Mouse (Mus musculus) kidney, postnatal 0 days (tissue): ENCODE measurements around the gene Colgalt1. TPM values are rescaled to one million over a fixed set of nuclear protein-coding genes. Genes with fewer than 3 reads are reported as not detected.

Experiments used
- ATAC-seq: fragments of 200-750 bp; cut with Nextera tagmentation; replicated peaks from 2 replicates; pipeline ENCODE4 v1.8.0; 2017; ENCODE audit warnings: low read depth, moderate number of reproducible peaks, moderate TSS enrichment, moderate library complexity; ENCODE audit not compliant: low FRiP score
- DNase-seq: peaks from one replicate; pipeline ENCODE4 v3.0.0-alpha.2; 2016; ENCODE audit warnings: low spot score
- H3K27ac ChIP-seq: fragments of 300-500 bp; sonication (generic); 2 replicates; pipeline ENCODE4 v1.5.1; 2014; ENCODE audit warnings: mild to moderate bottlenecking
- H3K27me3 ChIP-seq: fragments of 300-500 bp; sonication (generic); 2 replicates; pipeline ENCODE4 v1.6.1; 2014; ENCODE audit warnings: low read length, mixed read lengths; ENCODE audit not compliant: insufficient read depth
- H3K36me3 ChIP-seq: fragments of 300-500 bp; sonication (generic); 2 replicates; pipeline ENCODE4 v1.6.1; 2014; ENCODE audit warnings: low read length, mixed read lengths; ENCODE audit not compliant: insufficient read depth
- H3K4me1 ChIP-seq: fragments of 300-500 bp; sonication (generic); replicated peaks from 2 replicates; pipeline ENCODE4 v1.6.1; 2014; ENCODE audit warnings: antibody characterized with exemption, low read length, mixed read lengths; ENCODE audit not compliant: insufficient read depth
- H3K4me2 ChIP-seq: fragments of 300-500 bp; sonication (generic); 2 replicates; pipeline ENCODE4 v1.6.1; 2014; ENCODE audit warnings: mild to moderate bottlenecking, low read length, moderate library complexity, mixed read lengths
- H3K4me3 ChIP-seq: fragments of 300-500 bp; sonication (generic); replicated peaks from 2 replicates; pipeline ENCODE4 v1.5.1; 2014; ENCODE audit warnings: low read depth, low read length
- H3K9ac ChIP-seq: fragments of 300-500 bp; sonication (generic); 2 replicates; pipeline ENCODE4 v1.6.1; 2014; ENCODE audit warnings: low read depth, low read length
- H3K9me3 ChIP-seq: fragments of 300-500 bp; sonication (generic); replicated peaks from 2 replicates; pipeline ENCODE4 v1.6.1; 2016; ENCODE audit warnings: low read length, inconsistent platforms, mixed read lengths
- CTCF ChIP-seq: IDR thresholded peaks from 2 replicates; pipeline ENCODE4 v1.5.1; 2016; ENCODE audit warnings: antibody characterized with exemption, low read depth, mild to moderate bottlenecking, moderate library complexity
- WGBS: fragments of 180-500 bp; shearing (Covaris S2); extraction: QIAGEN DNeasy Blood & Tissue Kit; methylation state at CpG from one replicate; pipeline ENCODE4 v1.1.7; 2014; 5-methylcytosine and 5-hydroxymethylcytosine counted together
- microRNA-seq: library from miRNA; unstranded; fragments of <30 nt; microRNA quantifications from one replicate; pipeline ENCODE4, GENCODE M21; 2016
- polyA plus RNA-seq: library from polyadenylated mRNA; unstranded; fragments of >200 nt; fragmentation: Nextera tagmentation; extraction: Ambion mirVana; gene quantifications from 2 replicates; pipeline ENCODE4 v1.2.1, GENCODE M21; 2015

Colgalt1 gene
- polyA plus RNA-seq, 1 experiment from 2014 or later = 66.2 TPM

DNA sequence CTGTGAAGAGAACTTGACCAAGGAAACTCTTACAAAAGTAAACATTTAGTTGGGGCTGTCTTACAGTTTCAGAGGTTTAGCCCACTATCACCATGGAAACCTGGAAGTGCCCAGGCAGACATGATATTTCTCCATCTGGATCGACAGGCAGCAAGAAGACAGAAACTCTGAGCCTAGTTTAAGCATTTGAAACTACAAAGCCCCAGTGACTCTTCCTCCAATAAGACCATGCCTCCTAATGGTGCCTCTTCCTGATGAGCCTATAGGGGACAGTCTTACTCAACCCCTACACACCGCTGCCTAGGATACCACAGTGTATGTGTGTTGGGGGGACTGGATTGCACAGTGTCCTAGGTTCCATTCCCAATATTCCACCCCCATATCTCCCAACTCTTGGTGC is 63.3 kb downstream of the Colgalt1 start:
- Histone ChIP-seq H3K4me1 (peaks cover 16% of the 10 kb centered on the region; the same call in 1 of the 2 replicates), H3K9me3 (no peaks in the 10 kb centered on the region), H3K4me2 (no peak overlapping the region), H3K36me3 (no peaks in the 10 kb centered on the region), H3K27me3 (peaks cover 14% of the 10 kb centered on the region; the same call in 1 of the 2 replicates), H3K4me3 (no peak overlapping the region), H3K9ac (no peak overlapping the region), H3K27ac (no peak overlapping the region)
- ATAC-seq (no peak), DNase-seq (no peak)
- TF ChIP-seq CTCF = no peak
- WGBS = 73% methylated on average over 2 of the region's 2 CpGs

Small RNA genes within 50 kb of the gene (microRNA-seq; reads per million reads assigned to microRNA genes)
- not detected for gene Mir6769b

Other genes starting within 250 kb of the Colgalt1 start
- 129 and 140 TPM in 2 replicates for gene Use1, start 244.2 kb upstream of the Colgalt1 start, polyA plus RNA-seq
- 8.1 and 8.4 TPM in 2 replicates for gene Ocel1, start 239.7 kb upstream of the Colgalt1 start, polyA plus RNA-seq
- gene Nr2f6, start 229.0 kb upstream of the Colgalt1 start, polyA plus RNA-seq = 110 and 138 TPM in 2 replicates
- 18.8 and 20.4 TPM in 2 replicates for gene Ushbp1, start 215.2 kb upstream of the Colgalt1 start, polyA plus RNA-seq
- 92.3 and 96.4 TPM in 2 replicates for gene Babam1, start 214.1 kb upstream of the Colgalt1 start, polyA plus RNA-seq
- 7.9 and 9.2 TPM in 2 replicates for gene Ankle1, start 205.0 kb upstream of the Colgalt1 start, polyA plus RNA-seq
- 35.0 and 38.3 TPM in 2 replicates for gene Abhd8, start 147.3 kb upstream of the Colgalt1 start, polyA plus RNA-seq
- 242 and 245 TPM in 2 replicates for gene Mrpl34, start 146.0 kb upstream of the Colgalt1 start, polyA plus RNA-seq
- 88.0 and 93.7 TPM in 2 replicates for gene Dda1, start 141.8 kb upstream of the Colgalt1 start, polyA plus RNA-seq
- gene Ano8, start 125.0 kb upstream of the Colgalt1 start, polyA plus RNA-seq = 0.84 and 1.4 TPM in 2 replicates
- gene Gtpbp3, start 122.9 kb upstream of the Colgalt1 start, polyA plus RNA-seq = 14.5 and 14.6 TPM in 2 replicates
- 182 and 208 TPM in 2 replicates for gene Plvap, start 99.2 kb upstream of the Colgalt1 start, polyA plus RNA-seq
- 0.19 and 0.20 TPM in 2 replicates for gene Ccdc194, start 85.3 kb upstream of the Colgalt1 start, polyA plus RNA-seq
- 106 and 124 TPM in 2 replicates for gene Bst2, start 73.5 kb upstream of the Colgalt1 start, polyA plus RNA-seq
- 129 and 131 TPM in 2 replicates for gene Mvb12a, start 68.1 kb upstream of the Colgalt1 start, polyA plus RNA-seq
- gene Tmem221, start 52.1 kb upstream of the Colgalt1 start, polyA plus RNA-seq = 17.1 and 19.1 TPM in 2 replicates
- 0.13 and 0.20 TPM in 2 replicates for gene Nxnl1, start 44.4 kb upstream of the Colgalt1 start, polyA plus RNA-seq
- 50.5 and 53.7 TPM in 2 replicates for gene Slc27a1, start 42.1 kb upstream of the Colgalt1 start, polyA plus RNA-seq
- gene Pgls, start 18.8 kb upstream of the Colgalt1 start, polyA plus RNA-seq = 279 and 296 TPM in 2 replicates
- 2.5 and 2.8 TPM in 2 replicates for gene Fam129c, start 13.3 kb upstream of the Colgalt1 start, polyA plus RNA-seq
- gene Unc13a, start 60.8 kb downstream of the Colgalt1 start, polyA plus RNA-seq = 0.50 and 0.60 TPM in 2 replicates
- gene Jak3, start 65.3 kb downstream of the Colgalt1 start, polyA plus RNA-seq = 5.3 TPM in 2 replicates
- gene Insl3, start 78.2 kb downstream of the Colgalt1 start, polyA plus RNA-seq = 1.3 TPM in 2 replicates
- 4.3 TPM in 2 replicates for gene B3gnt3, start 90.8 kb downstream of the Colgalt1 start, polyA plus RNA-seq
- 3.4 and 4.1 TPM in 2 replicates for gene Fcho1, start 114.7 kb downstream of the Colgalt1 start, polyA plus RNA-seq